Mouse (Mus musculus): Measurements from ENCODE around the gene Trip10. TPM values are rescaled to one million over a fixed set of nuclear protein-coding genes. Genes with fewer than 3 reads are reported as not detected.
A peak's percentile ranks its signal among the peaks of the same experiment; 100 is the strongest.

The Trip10 gene
- total and polyA plus RNA-seq, 3 experiments, result 21.5 to 40.0 (median 22.9) TPM

- TF ChIP-seq TCF12 (IDR thresholded peaks at IDR 0.05; ENCODE audit: low read depth, low read length), result 0 out of 2 replicates have a peak, but pooled peaks have one; percentile 13
- no peak for TF ChIP-seq TBP (conservative IDR thresholded peaks at IDR 0.05; ENCODE audit: low read depth, low read length)
- TF ChIP-seq MYC (IDR thresholded peaks at IDR 0.05; ENCODE audit: low read depth, low read length), result 0 out of 2 replicates have a peak, but pooled peaks have one; percentile 51
- TF ChIP-seq RAD21 (IDR thresholded peaks at IDR 0.05; ENCODE audit: low read depth, low read length), result peak; percentile 77
- 0 out of 2 replicates have a peak, but pooled peaks have one; percentile 7 for TF ChIP-seq BHLHE40 (IDR thresholded peaks at IDR 0.05; ENCODE audit: low read depth, low read length)
Observed at GRCm38 (mm10) chr17:57248201-57248699, 1.0 kb upstream of the Trip10 start, which contains the start of gene Gpr108 (continued).

- H3K36me3 ChIP-seq (replicated peaks in 1 of 2; ENCODE audit: control insufficient read depth in 1 of 2, insufficient read depth in 1 of 2, low read length in 1 of 2), result peaks cover 25 to 49% of the 10 kb centered on the region in 2 experiments
- TF ChIP-seq BHLHE40 (IDR thresholded peaks at IDR 0.05; ENCODE audit: low read depth, low read length), result no peak; the same call in 1 of the 2 replicates
- 0 out of 2 replicates have a peak, but pooled peaks have one; percentile 19 for TF ChIP-seq MAZ (IDR thresholded peaks at IDR 0.05; ENCODE audit: low read depth, low read length)
- 0 out of 2 replicates have a peak, but pooled peaks have one; percentile 34 for TF ChIP-seq MAX (IDR thresholded peaks at IDR 0.05; ENCODE audit: low read length)
- no peak for TF ChIP-seq SMC3 (IDR thresholded peaks at IDR 0.05; ENCODE audit: low read depth, low read length)
- TF ChIP-seq MAFK (IDR thresholded peaks at IDR 0.05; ENCODE audit: insufficient replicate concordance, low read length), result no peak
- no peak for TF ChIP-seq JUN (IDR thresholded peaks at IDR 0.05; ENCODE audit: insufficient read depth, low read depth, low read length)
- no peak for TF ChIP-seq TBP (conservative IDR thresholded peaks at IDR 0.05; ENCODE audit: low read depth, low read length)
- TF ChIP-seq ETS1 (conservative IDR thresholded peaks at IDR 0.05; ENCODE audit: low read depth, low read length), result no peak
- no peak for TF ChIP-seq ZC3H11A (IDR thresholded peaks at IDR 0.05; ENCODE audit: low read depth, low read length)
- no peak for TF ChIP-seq UBTF (IDR thresholded peaks at IDR 0.05; ENCODE audit: low read depth, low read length)
- TF ChIP-seq POLR2A (IDR thresholded peaks at IDR 0.05; ENCODE audit: low read depth, low read length), result no peak
- TF ChIP-seq NRF1 (IDR thresholded peaks at IDR 0.05; ENCODE audit: low read depth, low read length), result peak; percentile 17; the same call in 1 of the 2 replicates
- no peak for TF ChIP-seq ZNF384 (IDR thresholded peaks at IDR 0.05; ENCODE audit: low read depth, low read length)
- TF ChIP-seq RAD21 (IDR thresholded peaks at IDR 0.05; ENCODE audit: low read depth, low read length), result no peak
- no peak for TF ChIP-seq JUND (conservative IDR thresholded peaks at IDR 0.05; ENCODE audit: low read depth, low read length)
- no peak for TF ChIP-seq MYC (IDR thresholded peaks at IDR 0.05; ENCODE audit: low read depth, low read length)
- TF ChIP-seq TCF12 (IDR thresholded peaks at IDR 0.05; ENCODE audit: low read depth, low read length), result no peak
- TF ChIP-seq SIN3A (IDR thresholded peaks at IDR 0.05; ENCODE audit: low read length), result peak; percentile 3; the same call in 1 of the 2 replicates
- no peak for TF ChIP-seq ZKSCAN1 (IDR thresholded peaks at IDR 0.05; ENCODE audit: borderline replicate concordance, low read depth, low read length)
- TF ChIP-seq E2F4 (IDR thresholded peaks at IDR 0.05; ENCODE audit: insufficient replicate concordance, low read depth, low read length), result no peak
- no peak for TF ChIP-seq NELFE (IDR thresholded peaks at IDR 0.05; ENCODE audit: low read depth, low read length)
- no peak for TF ChIP-seq MXI1 (IDR thresholded peaks at IDR 0.05; ENCODE audit: low read depth, low read length)
- TF ChIP-seq PAX5 (IDR thresholded peaks at IDR 0.05; ENCODE audit: low read length), result no peak
- no peak for TF ChIP-seq GABPA (IDR thresholded peaks at IDR 0.05; ENCODE audit: insufficient replicate concordance, low read depth, low read length)
- TF ChIP-seq POLR2AphosphoS2 (IDR thresholded peaks at IDR 0.05; ENCODE audit: low read depth, low read length), result no peak
- no peak for TF ChIP-seq EP300 (IDR thresholded peaks at IDR 0.05; ENCODE audit: low read length)
- no peak for TF ChIP-seq USF1 (IDR thresholded peaks at IDR 0.05; ENCODE audit: low read depth, low read length)
- no peak for TF ChIP-seq HCFC1 (IDR thresholded peaks at IDR 0.05; ENCODE audit: low read depth, low read length)
- no peak for TF ChIP-seq ZMIZ1 (IDR thresholded peaks at IDR 0.05; ENCODE audit: low read depth, low read length)
- no peak for TF ChIP-seq MEF2A (IDR thresholded peaks at IDR 0.05; ENCODE audit: borderline replicate concordance, low read depth, low read length)
- TF ChIP-seq KAT2A (IDR thresholded peaks at IDR 0.05; ENCODE audit: insufficient replicate concordance, low read length), result no peak
- no peak for TF ChIP-seq RCOR1 (conservative IDR thresholded peaks at IDR 0.05; ENCODE audit: low read depth, low read length)
- no peak for TF ChIP-seq IRF4 (IDR thresholded peaks at IDR 0.05; ENCODE audit: low read depth, low read length)
- no peak for TF ChIP-seq CTCF (conservative IDR thresholded peaks at IDR 0.05 in 1 of 2, IDR thresholded peaks at IDR 0.05 in 1 of 2; ENCODE audit: low read depth in 2 of 2, low read length in 2 of 2)
- peaks cover 16 to 43% of the 10 kb centered on the region in 2 experiments for H3K4me1 ChIP-seq (ENCODE audit: control insufficient read depth in 1 of 2, insufficient read depth in 2 of 2)
- H3K27me3 ChIP-seq (replicated peaks), result no peaks in the 10 kb centered on the region
- H3K9me3 ChIP-seq (replicated peaks; ENCODE audit: low read length), result no peaks in the 10 kb centered on the region
- H3K27ac ChIP-seq (ENCODE audit: insufficient read depth, low read depth), result peak overlapping the region; percentile 85
- DNase-seq (ENCODE audit: extremely low read depth), result no peak
- H3K9ac ChIP-seq (ENCODE audit: insufficient read depth, low read depth), result peak overlapping the region; percentile 36
- in situ Hi-C loops (cut with MboI; ENCODE audit: low pct_ligation_motif_present, low pct_unique_long_range_greater_than_20kb, low sequenced_read_pairs) (loop anchor here (10.0 kb wide), 1 partner anchor 86 kb away; no protein-coding TSS in a partner anchor), dilution Hi-C loops (cut with MboI; ENCODE audit: extremely low pct_ligation_motif_present, extremely low pct_unique_long_range_greater_than_20kb, low sequenced_read_pairs) (no loop called here)
- H3K4me2 ChIP-seq (ENCODE audit: insufficient read depth, low read depth, poor library complexity, severe bottlenecking), result peak overlapping the region; percentile 98
- H3K79me2 ChIP-seq (replicated peaks; ENCODE audit: control insufficient read depth, extremely low read depth, insufficient read depth, poor library complexity, severe bottlenecking), result no peaks in the 10 kb centered on the region; the same call in 1 of the 2 replicates
- H3K4me3 ChIP-seq (replicated peaks in 1 of 3; ENCODE audit: low read depth in 2 of 3, low read length in 2 of 3, poor library complexity in 1 of 3), result peak overlapping the region; percentile 77 to 96 (median 87)
Observed at GRCm38 (mm10) chr17:57248771-57249170, 484 bp upstream of the Trip10 start.
